Mouse (Mus musculus) hindbrain, embryonic 11.5 days (tissue): ENCODE measurements around the gene Klf8. TPM values are rescaled to one million over a fixed set of nuclear protein-coding genes. Genes with fewer than 3 reads are reported as not detected.
"Not testable (repeated sequence)": the region's sequence is repeated elsewhere in the genome, so short reads cannot be mapped to it uniquely, and the experiment has no call there.

Source experiments
- ATAC-seq: fragments of 200-750 bp; cut with Nextera tagmentation; 2 replicates; pipeline ENCODE4 v1.8.0; 2017; ENCODE audit warnings: mild to moderate bottlenecking, moderate TSS enrichment, moderate library complexity; ENCODE audit not compliant: low FRiP score
- DNase-seq: peaks from one replicate; pipeline ENCODE4 v3.0.0-alpha.2; 2015; ENCODE audit warnings: low spot score
- H3K27ac ChIP-seq: fragments of 300-500 bp; sonication (generic); 2 replicates; pipeline ENCODE4 v1.5.1; 2014; ENCODE audit warnings: mild to moderate bottlenecking, low read depth, low read length
- H3K27me3 ChIP-seq: fragments of 300-500 bp; sonication (generic); 2 replicates; pipeline ENCODE4 v1.6.1; 2014; ENCODE audit warnings: mild to moderate bottlenecking, low read length, moderate library complexity, mixed read lengths; ENCODE audit not compliant: control insufficient read depth, insufficient read depth
- H3K36me3 ChIP-seq: fragments of 300-500 bp; sonication (generic); 2 replicates; pipeline ENCODE4 v1.6.1; 2014; ENCODE audit warnings: mild to moderate bottlenecking, low read length, moderate library complexity, mixed read lengths; ENCODE audit not compliant: control insufficient read depth, insufficient read depth
- H3K4me1 ChIP-seq: fragments of 300-500 bp; sonication (generic); replicated peaks from 2 replicates; pipeline ENCODE4 v1.6.1; 2014; ENCODE audit warnings: low read length, mixed read lengths; ENCODE audit not compliant: control insufficient read depth, insufficient read depth
- H3K4me2 ChIP-seq: fragments of 300-500 bp; sonication (generic); replicated peaks from 2 replicates; pipeline ENCODE4 v1.6.1; 2014; ENCODE audit warnings: mild to moderate bottlenecking, low read depth, low read length
- H3K4me3 ChIP-seq: fragments of 300-500 bp; sonication (generic); 2 replicates; pipeline ENCODE4 v1.5.1; 2014; ENCODE audit warnings: low read depth, low read length
- H3K9ac ChIP-seq: fragments of 300-500 bp; sonication (generic); 2 replicates; pipeline ENCODE4 v1.6.1; 2014; ENCODE audit warnings: low read depth, low read length
- H3K9me3 ChIP-seq: fragments of 300-500 bp; sonication (generic); 2 replicates; pipeline ENCODE4 v1.6.1; 2016; ENCODE audit warnings: low read length; ENCODE audit not compliant: control insufficient read depth
- WGBS: fragments of 180-500 bp; shearing (Covaris S2); extraction: QIAGEN DNeasy Blood & Tissue Kit; methylation state at CpG from one replicate; pipeline ENCODE4 v1.1.7; 2014; 5-methylcytosine and 5-hydroxymethylcytosine counted together
- polyA plus RNA-seq: library from polyadenylated mRNA; unstranded; fragments of >200 nt; fragmentation: Nextera tagmentation; extraction: Ambion mirVana; gene quantifications from 2 replicates; pipeline ENCODE4 v1.2.1, GENCODE M21; 2014

Gene Klf8
- polyA plus RNA-seq, 1 experiment from 2014 or later, result 2.6 TPM

DNA sequence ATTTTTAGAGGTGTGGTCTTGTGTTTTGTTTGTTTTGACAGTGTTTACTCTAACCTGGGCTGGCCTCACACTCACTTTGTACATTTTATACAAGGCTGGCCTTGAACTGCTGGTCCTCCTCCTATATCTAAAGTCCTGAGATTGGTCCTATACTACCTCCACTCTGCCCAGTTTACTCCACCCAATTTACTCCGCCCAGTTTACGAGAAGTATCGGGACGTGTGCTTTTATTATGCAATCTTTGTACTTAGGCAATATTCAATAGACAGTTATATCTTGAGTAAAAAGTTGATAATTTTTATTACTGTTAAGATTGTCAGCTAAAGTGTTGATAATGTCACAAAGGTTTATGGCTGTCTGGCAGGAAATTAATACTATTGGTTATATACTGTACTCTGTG lies 74.1 kb downstream of the Klf8 start:
- Histone ChIP-seq H3K4me3 (no peak overlapping the region), H3K9me3 (no peaks in the 10 kb centered on the region), H3K36me3 (no peaks in the 10 kb centered on the region), H3K27me3 (no peaks in the 10 kb centered on the region), H3K4me2 (no peak overlapping the region), H3K27ac (no peak overlapping the region), H3K4me1 (no peaks in the 10 kb centered on the region), H3K9ac (no peak overlapping the region)
- 92% methylated on average over 4 of the region's 4 CpGs for WGBS
- ATAC-seq (no peak), DNase-seq (no peak)

DNA sequence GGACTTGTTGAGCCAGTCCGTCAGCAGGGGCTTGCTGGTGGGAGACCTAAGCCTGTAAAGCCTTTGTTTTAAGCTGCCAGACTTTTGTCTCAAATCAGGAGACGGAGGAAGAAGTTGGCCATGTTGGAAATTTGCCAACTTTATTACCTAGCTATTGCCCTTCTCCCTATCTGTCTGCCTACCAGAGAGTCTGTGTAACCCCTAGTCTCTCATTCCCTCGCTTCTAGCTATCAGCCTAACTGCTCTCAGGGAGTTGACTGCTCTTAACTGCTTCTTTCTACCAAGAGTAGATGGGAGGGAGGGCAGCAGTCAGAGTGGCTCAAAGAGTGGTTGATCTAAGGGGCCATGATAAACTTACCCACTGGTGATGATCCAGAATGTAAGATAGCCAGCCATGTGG lies 85.8 kb downstream of the Klf8 start:
- Histone ChIP-seq H3K4me3 (no peak overlapping the region), H3K27ac (no peak overlapping the region), H3K9me3 (no peaks in the 10 kb centered on the region), H3K27me3 (no peaks in the 10 kb centered on the region), H3K9ac (no peak overlapping the region), H3K4me1 (no peaks in the 10 kb centered on the region), H3K36me3 (no peaks in the 10 kb centered on the region), H3K4me2 (no peak overlapping the region)
- DNase-seq (no peak), ATAC-seq (no peak)
- WGBS, result 64% methylated on average over 3 of the region's 3 CpGs

GRCm38 (mm10) chrX:153334140-153334539 lies 96.9 kb downstream of the Klf8 start:
- 82% methylated on average over 3 of the region's 3 CpGs for WGBS
- ATAC-seq, H3K4me3 ChIP-seq, H3K4me2 ChIP-seq, H3K36me3 ChIP-seq, H3K9ac ChIP-seq, H3K27me3 ChIP-seq, H3K27ac ChIP-seq, DNase-seq, H3K9me3 ChIP-seq, H3K4me1 ChIP-seq: not testable (repeated sequence)

- no peak overlapping the region for H3K27ac ChIP-seq
- ATAC-seq (peak; percentile 83), DNase-seq (peak; percentile 41)
- peak overlapping the region; percentile 38 for H3K4me3 ChIP-seq
- peak overlapping the region; percentile 37 for H3K9ac ChIP-seq
- H3K9me3 ChIP-seq, result no peaks in the 10 kb centered on the region
- H3K4me1 ChIP-seq, result no peaks in the 10 kb centered on the region
- H3K27me3 ChIP-seq, result no peaks in the 10 kb centered on the region; the same call in 1 of the 2 replicates
- no peaks in the 10 kb centered on the region for H3K36me3 ChIP-seq
- peak overlapping the region; percentile 47 for H3K4me2 ChIP-seq
- 12% methylated on average over 42 of the region's 43 CpGs for WGBS
Observed at GRCm38 (mm10) chrX:153359331-153360215, 122.3 kb downstream of the Klf8 start.

- Histone ChIP-seq H3K4me1 (no peaks in the 10 kb centered on the region), H3K27me3 (no peaks in the 10 kb centered on the region; the same call in 1 of the 2 replicates), H3K9me3 (no peaks in the 10 kb centered on the region), H3K4me2 (peak overlapping the region; percentile 47), H3K36me3 (no peaks in the 10 kb centered on the region), H3K27ac (no peak overlapping the region), H3K4me3 (peak overlapping the region; percentile 38), H3K9ac (peak overlapping the region; percentile 37)
- DNase-seq, result peak; percentile 42
- ATAC-seq, result peak; percentile 71
- WGBS, result 8% methylated on average over 15 of the region's 15 CpGs
Observed at GRCm38 (mm10) chrX:153360216-153360590, 122.9 kb downstream of the Klf8 start.

DNA sequence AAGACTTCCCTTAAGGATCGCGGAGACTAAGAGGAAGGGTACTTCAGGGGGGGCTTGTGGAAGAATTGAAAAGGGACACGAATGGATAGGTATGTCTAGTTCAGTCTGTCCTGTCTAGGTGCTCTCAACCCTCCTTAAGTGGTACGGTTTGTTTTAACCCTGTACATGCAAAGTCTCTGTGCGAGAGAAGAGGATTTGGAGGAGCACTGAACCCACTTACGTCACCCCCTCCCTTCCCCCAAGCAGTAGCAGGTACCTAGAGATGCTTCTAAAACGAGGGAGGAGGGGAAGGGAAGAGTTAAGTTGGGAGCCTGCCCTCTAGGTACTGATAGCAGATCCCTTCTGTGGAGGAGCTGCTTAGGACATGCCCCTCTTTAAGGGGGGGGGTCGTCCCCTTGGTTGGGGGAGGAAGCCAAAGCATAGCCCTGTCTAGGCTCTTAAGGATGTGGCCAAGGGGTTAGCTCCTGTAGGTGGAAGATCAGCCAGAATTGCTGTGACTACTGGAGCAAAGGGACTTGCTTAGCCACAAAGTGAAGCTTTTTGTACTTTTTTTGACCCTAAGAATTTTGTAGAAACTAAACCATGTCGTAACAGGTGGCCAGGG lies 123.5 kb downstream of the Klf8 start:
- Histone ChIP-seq H3K4me2 (peak overlapping the region; percentile 47), H3K27ac (no peak overlapping the region), H3K4me3 (peak overlapping the region; percentile 38; the same call in 1 of the 2 replicates), H3K4me1 (no peaks in the 10 kb centered on the region), H3K9ac (peak overlapping the region; percentile 37; the same call in 1 of the 2 replicates), H3K27me3 (no peaks in the 10 kb centered on the region; the same call in 1 of the 2 replicates), H3K9me3 (no peaks in the 10 kb centered on the region), H3K36me3 (no peaks in the 10 kb centered on the region)
- 23% methylated on average over 8 of the region's 9 CpGs for WGBS
- ATAC-seq (peak; percentile 60; the same call in 1 of the 2 replicates), DNase-seq (no peak)

- no peak overlapping the region for H3K27ac ChIP-seq
- DNase-seq, result peak; percentile 37
- no peaks in the 10 kb centered on the region for H3K27me3 ChIP-seq
- H3K4me3 ChIP-seq, result no peak overlapping the region
- WGBS, result 37% methylated on average over 5 of the region's 5 CpGs
- H3K4me2 ChIP-seq, result no peak overlapping the region
- H3K9ac ChIP-seq, result no peak overlapping the region
- H3K9me3 ChIP-seq, result no peaks in the 10 kb centered on the region
- H3K4me1 ChIP-seq, result no peaks in the 10 kb centered on the region
- no peaks in the 10 kb centered on the region for H3K36me3 ChIP-seq
- ATAC-seq, result no peak
Observed at GRCm38 (mm10) chrX:153366754-153367153, 129.5 kb downstream of the Klf8 start.

DNA sequence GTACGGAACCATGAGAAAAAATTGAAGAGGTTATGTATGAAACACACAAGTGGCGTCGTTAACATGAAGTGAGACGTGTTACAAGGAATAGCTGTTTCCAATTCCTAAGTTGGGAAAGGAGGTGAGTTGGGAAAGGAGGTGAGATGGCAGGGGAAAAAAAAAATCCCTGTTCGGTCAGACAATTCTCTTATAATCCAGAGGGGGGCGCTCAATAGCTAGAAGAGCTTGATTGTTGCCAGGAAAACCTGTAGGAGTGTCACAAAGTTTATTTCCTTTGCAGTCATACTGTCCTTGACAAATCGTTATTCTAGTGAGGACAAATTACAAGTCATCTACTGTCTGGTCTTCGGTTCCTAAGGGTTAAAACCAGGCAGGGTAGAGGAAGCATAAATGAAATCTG lies 132.5 kb downstream of the Klf8 start:
- ATAC-seq, result no peak
- Histone ChIP-seq H3K27me3 (no peaks in the 10 kb centered on the region), H3K9me3 (no peaks in the 10 kb centered on the region), H3K36me3 (no peaks in the 10 kb centered on the region), H3K4me2 (no peak overlapping the region), H3K27ac (no peak overlapping the region), H3K9ac (no peak overlapping the region), H3K4me1 (no peaks in the 10 kb centered on the region), H3K4me3 (no peak overlapping the region)
- DNase-seq, result peak; percentile 30
- 36% methylated on average over 8 of the region's 8 CpGs for WGBS
